Mouse (Mus musculus): ENCODE results near the gene Taok1. TPM values are rescaled to one million over a fixed set of nuclear protein-coding genes. Genes with fewer than 3 reads are reported as not detected.

Taok1 gene
- polyA plus RNA-seq, 1 experiment from 2014 or later = 20.3 TPM

- peak overlapping the region; percentile 95 for H3K4me2 ChIP-seq
- no peak for ATAC-seq (ENCODE audit: low FRiP score, low read depth)
- no peaks in the 10 kb centered on the region for H3K27me3 ChIP-seq
- peak overlapping the region; percentile 90 for H3K4me3 ChIP-seq
- H3K27ac ChIP-seq (replicated peaks) = peak overlapping the region; percentile 90
- WGBS = 34% methylated on average over 4 of the region's 4 CpGs
- H3K9me3 ChIP-seq = no peaks in the 10 kb centered on the region
- 0 out of 2 replicates have a peak, but pooled peaks cover 2% of the 10 kb centered on the region for H3K36me3 ChIP-seq
- H3K4me1 ChIP-seq (replicated peaks) = peaks cover 73% of the 10 kb centered on the region
- H3K9ac ChIP-seq = peak overlapping the region; percentile 91
Measured at GRCm38 (mm10) chr11:77494344-77494676, 113.3 kb downstream of the Taok1 start.

- 2% methylated on average over 47 of the region's 74 CpGs for WGBS
- Histone ChIP-seq H3K4me2 (peak within 1 kb of the TSS; percentile 95), H3K36me3 (no peaks in the 10 kb centered on the region), H3K9me3 (no peaks in the 10 kb centered on the region), H3K4me3 (peak within 1 kb of the TSS; percentile 90), H3K4me1 (replicated peaks) (peaks cover 74% of the 10 kb centered on the region), H3K27ac (replicated peaks) (peak within 1 kb of the TSS; percentile 91), H3K27me3 (no peaks in the 10 kb centered on the region), H3K9ac (peak within 1 kb of the TSS; percentile 91)
- ATAC-seq (ENCODE audit: low FRiP score, low read depth) = no peak
Measured at GRCm38 (mm10) chr11:77493512-77494343, 113.9 kb downstream of the Taok1 start, which contains the start of gene Git1. TSS of gene Git1 (plus strand) at chr11:77493562.

- H3K4me3 ChIP-seq = peak overlapping the region; percentile 90
Measured at GRCm38 (mm10) chr11:77492911-77493332, 114.7 kb downstream of the Taok1 start.

GRCm38 (mm10) chr11:77492311-77492871 is 115.2 kb downstream of the Taok1 start:
- peak overlapping the region; percentile 91 for H3K9ac ChIP-seq
- peak overlapping the region; percentile 90 for H3K4me3 ChIP-seq
- peaks cover 76% of the 10 kb centered on the region for H3K4me1 ChIP-seq (replicated peaks)
- no peaks in the 10 kb centered on the region for H3K36me3 ChIP-seq
- H3K9me3 ChIP-seq = no peaks in the 10 kb centered on the region
- under 1% methylated on average over 13 of the region's 18 CpGs for WGBS
- H3K4me2 ChIP-seq = peak overlapping the region; percentile 95
- H3K27me3 ChIP-seq = no peaks in the 10 kb centered on the region
- ATAC-seq (ENCODE audit: low FRiP score, low read depth) = no peak
- H3K27ac ChIP-seq (replicated peaks) = peak overlapping the region; percentile 91

More at GRCm38 (mm10) chr11:77492911-77493332, 114.7 kb downstream of the Taok1 start:
- Histone ChIP-seq H3K4me1 (replicated peaks) (peaks cover 76% of the 10 kb centered on the region), H3K27me3 (no peaks in the 10 kb centered on the region), H3K36me3 (no peaks in the 10 kb centered on the region), H3K9me3 (no peaks in the 10 kb centered on the region), H3K4me2 (peak overlapping the region; percentile 95), H3K27ac (replicated peaks) (peak overlapping the region; percentile 91), H3K9ac (peak overlapping the region; percentile 91)
- peak; percentile 79 for ATAC-seq (ENCODE audit: low FRiP score, low read depth)
- WGBS = under 1% methylated on average over 30 of the region's 32 CpGs

GRCm38 (mm10) chr11:77491502-77492291 is 115.9 kb downstream of the Taok1 start:
- Histone ChIP-seq H3K27ac (replicated peaks) (peak overlapping the region; percentile 91), H3K9me3 (no peaks in the 10 kb centered on the region), H3K4me1 (replicated peaks) (peaks cover 76% of the 10 kb centered on the region), H3K36me3 (no peaks in the 10 kb centered on the region), H3K27me3 (no peaks in the 10 kb centered on the region), H3K4me3 (peak overlapping the region; percentile 90), H3K9ac (peak overlapping the region; percentile 91), H3K4me2 (peak overlapping the region; percentile 95)
- under 1% methylated on average over 23 of the region's 23 CpGs for WGBS
- ATAC-seq (ENCODE audit: low FRiP score, low read depth) = peak; percentile 57

- peak overlapping the region; percentile 91 for H3K27ac ChIP-seq (replicated peaks)
- H3K36me3 ChIP-seq = no peaks in the 10 kb centered on the region
- H3K4me1 ChIP-seq (replicated peaks) = peaks cover 82% of the 10 kb centered on the region
- H3K9ac ChIP-seq = peak overlapping the region; percentile 97; the same call in 1 of the 2 replicates
- H3K9me3 ChIP-seq = no peaks in the 10 kb centered on the region
- under 1% methylated on average over 13 of the region's 13 CpGs for WGBS
- peak; percentile 66 for ATAC-seq (ENCODE audit: low FRiP score, low read depth)
- H3K4me2 ChIP-seq = peak overlapping the region; percentile 95
- no peaks in the 10 kb centered on the region for H3K27me3 ChIP-seq
- H3K4me3 ChIP-seq = peak overlapping the region; percentile 90
Measured at GRCm38 (mm10) chr11:77491123-77491501, 116.5 kb downstream of the Taok1 start.

GRCm38 (mm10) chr11:77490451-77490850 is 117.2 kb downstream of the Taok1 start:
- peaks cover 82% of the 10 kb centered on the region for H3K4me1 ChIP-seq (replicated peaks)
- peak overlapping the region; percentile 97; the same call in 1 of the 2 replicates for H3K9ac ChIP-seq
- H3K4me3 ChIP-seq = peak overlapping the region; percentile 90
- no peak for ATAC-seq (ENCODE audit: low FRiP score, low read depth)
- peak overlapping the region; percentile 91 for H3K27ac ChIP-seq (replicated peaks)
- H3K36me3 ChIP-seq = no peaks in the 10 kb centered on the region
- no peaks in the 10 kb centered on the region for H3K27me3 ChIP-seq
- 61% methylated on average over 6 of the region's 6 CpGs for WGBS
- no peaks in the 10 kb centered on the region for H3K9me3 ChIP-seq
- peak overlapping the region; percentile 95 for H3K4me2 ChIP-seq

GRCm38 (mm10) chr11:77489591-77490235 is 117.9 kb downstream of the Taok1 start, which contains the start of gene Ankrd13b:
TSS of gene Ankrd13b (minus strand) at chr11:77489678.
- WGBS = under 1% methylated on average over 48 of the region's 87 CpGs
- peaks cover 81% of the 10 kb centered on the region for H3K4me1 ChIP-seq (replicated peaks)
- no peaks in the 10 kb centered on the region for H3K36me3 ChIP-seq
- H3K27ac ChIP-seq (replicated peaks) = peak within 1 kb of the TSS; percentile 91
- peak within 1 kb of the TSS; percentile 95 for H3K4me2 ChIP-seq
- no peaks in the 10 kb centered on the region for H3K27me3 ChIP-seq
- peak; percentile 69 for ATAC-seq (ENCODE audit: low FRiP score, low read depth)
- H3K9ac ChIP-seq = peak within 1 kb of the TSS; percentile 97
- H3K9me3 ChIP-seq = no peaks in the 10 kb centered on the region
- H3K4me3 ChIP-seq = peak within 1 kb of the TSS; percentile 90

- Histone ChIP-seq H3K4me1 (replicated peaks) (peaks cover 74% of the 10 kb centered on the region), H3K36me3 (no peaks in the 10 kb centered on the region), H3K9ac (peak overlapping the region; percentile 97), H3K27me3 (no peaks in the 10 kb centered on the region), H3K4me2 (peak overlapping the region; percentile 95), H3K4me3 (peak overlapping the region; percentile 90), H3K27ac (replicated peaks) (peak overlapping the region; percentile 91), H3K9me3 (no peaks in the 10 kb centered on the region)
- WGBS = 2% methylated on average over 50 of the region's 55 CpGs
- ATAC-seq (ENCODE audit: low FRiP score, low read depth) = no peak
Measured at GRCm38 (mm10) chr11:77488771-77489581, 118.6 kb downstream of the Taok1 start.

GRCm38 (mm10) chr11:77486798-77487197 is 120.8 kb downstream of the Taok1 start:
- H3K9ac ChIP-seq = peak overlapping the region; percentile 25; the same call in 1 of the 2 replicates
- H3K4me2 ChIP-seq = peak overlapping the region; percentile 95
- peak overlapping the region; percentile 90 for H3K4me3 ChIP-seq
- peak overlapping the region; percentile 61 for H3K27ac ChIP-seq (replicated peaks)
- H3K27me3 ChIP-seq = no peaks in the 10 kb centered on the region
- ATAC-seq (ENCODE audit: low FRiP score, low read depth) = no peak
- no peaks in the 10 kb centered on the region for H3K9me3 ChIP-seq
- no peaks in the 10 kb centered on the region for H3K36me3 ChIP-seq
- H3K4me1 ChIP-seq (replicated peaks) = peaks cover 77% of the 10 kb centered on the region
- WGBS = 27% methylated on average over 5 of the region's 5 CpGs

All from hindbrain, embryonic 15.5 days (tissue).